Mouse (Mus musculus): ENCODE results near the gene Nt5m. TPM values are rescaled to one million over a fixed set of nuclear protein-coding genes. Genes with fewer than 3 reads are reported as not detected.
"Not testable (repeated sequence)": the region's sequence is repeated elsewhere in the genome, so short reads cannot be mapped to it uniquely, and the experiment has no call there.

Gene Nt5m
- polyA plus RNA-seq, 1 experiment = 0.83 TPM

DNA sequence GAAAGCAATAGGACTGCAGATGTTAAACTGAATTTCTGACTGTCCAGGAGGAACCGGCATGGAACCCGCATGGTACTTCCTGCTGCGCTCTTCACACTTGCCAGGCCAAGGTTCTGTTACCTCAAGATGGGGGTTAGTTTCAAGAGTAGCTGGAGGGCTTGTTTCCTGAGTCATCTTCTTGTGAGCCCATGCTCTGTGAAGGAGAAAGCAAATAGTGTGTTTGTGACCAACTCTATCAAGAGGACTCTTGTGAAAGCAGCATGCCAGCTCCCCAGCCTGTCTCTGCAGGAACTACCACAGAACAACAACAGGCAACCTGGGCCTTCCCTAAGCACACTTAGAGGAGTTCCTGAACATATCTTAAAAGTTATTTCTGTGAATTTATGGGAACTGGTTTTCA, 21.3 kb upstream of the Nt5m start:
- Histone ChIP-seq H3K27me3 (ENCODE audit: control insufficient read depth) (no peaks in the 10 kb centered on the region), H3K4me3 (replicated peaks) (no peak overlapping the region), H3K36me3 (ENCODE audit: control insufficient read depth) (peaks cover 77% of the 10 kb centered on the region), H3K4me1 (ENCODE audit: control insufficient read depth) (no peaks in the 10 kb centered on the region; the same call in none of the 2 replicates), H3K9me3 (ENCODE audit: control insufficient read depth, low read length) (no peaks in the 10 kb centered on the region)
- TF ChIP-seq GATA1 (IDR thresholded peaks at IDR 0.05; ENCODE audit: low read length) (no peak), TAL1 (IDR thresholded peaks at IDR 0.05; ENCODE audit: low read length) (no peak)

DNA sequence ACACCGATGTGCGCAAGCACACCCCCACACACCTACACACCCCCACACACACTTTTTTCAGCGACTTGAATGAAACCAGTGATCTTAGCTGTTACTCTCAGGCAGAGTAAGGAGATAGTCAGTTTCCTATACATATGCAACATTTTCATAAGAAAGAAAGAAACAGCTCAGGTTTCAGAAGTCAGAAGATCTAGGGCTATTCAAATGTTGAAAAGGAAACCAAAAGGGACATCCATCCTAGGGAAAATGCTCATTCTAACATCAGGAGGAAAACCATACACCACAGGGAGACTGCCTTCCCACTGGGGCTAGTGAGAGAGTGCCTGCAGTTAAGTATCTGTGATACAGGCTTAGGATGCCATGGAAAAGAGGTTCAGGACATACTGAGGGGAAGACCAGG, 17.6 kb upstream of the Nt5m start:
- Histone ChIP-seq H3K27me3 (ENCODE audit: control insufficient read depth) (no peaks in the 10 kb centered on the region), H3K36me3 (ENCODE audit: control insufficient read depth) (peaks cover 97% of the 10 kb centered on the region), H3K4me3 (replicated peaks) (no peak overlapping the region), H3K4me1 (ENCODE audit: control insufficient read depth) (no peaks in the 10 kb centered on the region; the same call in 1 of the 2 replicates), H3K9me3 (ENCODE audit: control insufficient read depth, low read length) (no peaks in the 10 kb centered on the region)
- TF ChIP-seq TAL1 (IDR thresholded peaks at IDR 0.05; ENCODE audit: low read length) = no peak
- no peak for TF ChIP-seq GATA1 (IDR thresholded peaks at IDR 0.05; ENCODE audit: low read length)

DNA sequence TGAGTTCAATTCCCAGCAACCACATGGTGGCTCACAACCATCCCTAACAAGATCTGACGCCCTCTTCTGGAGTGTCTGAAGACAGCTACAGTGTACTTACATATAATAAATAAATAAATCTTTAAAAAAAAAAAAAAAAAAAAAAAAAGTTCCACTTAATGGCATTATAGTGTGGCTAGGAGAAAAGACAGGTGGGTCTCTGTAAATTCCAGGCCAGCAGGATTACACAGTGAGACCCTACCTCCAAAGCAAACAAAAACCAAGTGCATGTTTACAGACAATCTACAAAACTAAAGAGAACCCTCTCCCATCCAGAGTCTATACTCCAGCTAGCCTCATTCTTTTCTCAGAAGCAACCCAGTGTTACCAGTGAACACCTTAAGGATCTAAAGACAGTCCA, 1.5 kb upstream of the Nt5m start:
- Histone ChIP-seq H3K36me3 (ENCODE audit: control insufficient read depth) (peaks cover 55% of the 10 kb centered on the region), H3K4me3 (replicated peaks) (peak overlapping the region; percentile 79), H3K4me1 (ENCODE audit: control insufficient read depth) (peaks cover 37% of the 10 kb centered on the region)
- not testable (repeated sequence) for H3K9me3 ChIP-seq (ENCODE audit: control insufficient read depth, low read length); H3K27me3 ChIP-seq (ENCODE audit: control insufficient read depth)

DNA sequence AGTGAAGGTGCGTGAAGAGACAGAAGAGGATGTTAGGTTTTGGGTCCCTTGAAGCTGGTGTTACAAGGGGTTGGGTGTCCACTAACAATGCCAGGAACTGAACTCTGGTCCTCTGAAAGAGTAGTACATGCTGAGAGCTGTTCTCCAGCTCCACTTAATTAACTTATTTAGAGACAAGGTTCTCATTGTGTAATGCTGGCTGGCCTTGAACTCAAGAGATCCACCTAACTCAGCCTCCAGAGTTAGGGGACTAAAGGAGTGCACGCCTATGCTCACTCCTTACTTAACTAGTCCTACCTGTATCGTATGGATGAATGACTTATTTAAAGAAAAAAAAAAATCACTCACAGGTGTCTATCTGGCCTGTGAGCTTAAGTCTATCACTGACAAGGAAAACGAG, 821 bp upstream of the Nt5m start:
- Histone ChIP-seq H3K36me3 (ENCODE audit: control insufficient read depth) (peaks cover 49% of the 10 kb centered on the region), H3K4me3 (replicated peaks) (peak overlapping the region; percentile 79), H3K27me3 (ENCODE audit: control insufficient read depth) (no peaks in the 10 kb centered on the region), H3K9me3 (ENCODE audit: control insufficient read depth, low read length) (no peaks in the 10 kb centered on the region), H3K4me1 (ENCODE audit: control insufficient read depth) (peaks cover 37% of the 10 kb centered on the region)
- no peak for TF ChIP-seq GATA1 (IDR thresholded peaks at IDR 0.05; ENCODE audit: low read length)
- no peak for TF ChIP-seq TAL1 (IDR thresholded peaks at IDR 0.05; ENCODE audit: low read length)

DNA sequence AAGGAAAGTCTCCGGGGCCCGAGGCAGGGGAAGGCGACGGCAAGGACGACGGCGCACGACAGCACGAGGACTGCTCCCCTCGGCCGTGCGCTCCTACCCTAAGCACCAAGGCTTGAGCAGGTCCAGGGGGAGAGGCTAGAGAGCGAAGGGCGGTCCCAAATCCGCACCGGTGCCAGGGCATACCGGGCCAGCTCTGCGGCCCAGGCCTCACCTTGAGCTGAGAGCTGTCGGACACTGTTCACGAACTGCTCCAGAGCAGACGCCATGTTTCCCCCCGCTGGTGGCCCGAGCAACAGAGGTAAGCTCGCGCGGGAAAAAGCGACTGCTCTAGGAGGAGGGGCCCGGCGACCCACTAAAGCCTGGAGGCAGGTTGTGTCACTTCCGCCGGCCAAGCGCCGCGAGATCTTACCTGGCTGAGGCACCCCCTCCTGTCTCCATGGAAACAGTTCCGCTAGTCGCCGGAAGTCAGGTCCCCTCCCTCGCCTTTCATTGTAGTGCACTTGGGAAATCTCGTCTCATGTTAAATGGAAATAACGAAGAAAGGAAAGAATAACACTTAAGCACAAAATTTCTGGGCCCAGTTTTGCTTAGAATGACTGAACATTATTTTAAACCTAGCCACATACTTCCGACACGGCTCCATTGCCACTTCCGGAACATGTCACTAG, 346 bp downstream of the Nt5m start, which contains the start of gene Cops3:
TSS of gene Cops3 (minus strand) at position 380 of the 668 bp plus-strand sequence.
- TF ChIP-seq TAL1 (IDR thresholded peaks at IDR 0.05; ENCODE audit: low read length) (no peak), GATA1 (IDR thresholded peaks at IDR 0.05; ENCODE audit: low read length) (no peak)

DNA sequence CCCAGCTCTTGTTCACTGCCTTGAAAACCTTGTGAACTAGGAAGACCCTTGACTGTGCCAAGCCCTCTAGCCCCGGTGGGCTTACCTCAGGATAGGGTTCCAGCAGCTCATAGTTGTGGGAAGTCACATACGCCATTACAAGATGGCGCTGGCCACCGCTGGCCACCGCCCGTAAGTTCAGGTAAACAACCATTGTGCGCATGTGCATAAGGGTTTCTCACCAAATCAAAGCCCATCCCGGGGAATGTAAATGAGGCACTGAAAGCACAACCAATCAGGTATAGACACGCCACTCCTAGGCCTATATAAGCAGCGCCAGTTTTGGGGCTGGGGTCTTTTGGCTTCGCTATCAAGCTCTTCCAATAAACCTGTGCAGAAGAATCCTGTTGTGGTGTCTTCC, 7.1 kb downstream of the Nt5m start:
- no peak for TF ChIP-seq TAL1 (IDR thresholded peaks at IDR 0.05; ENCODE audit: low read length)
- no peak for TF ChIP-seq GATA1 (IDR thresholded peaks at IDR 0.05; ENCODE audit: low read length)

More for the DNA sequence above, 346 bp downstream of the Nt5m start, which contains the start of gene Cops3:
- peaks cover 37% of the 10 kb centered on the region for H3K36me3 ChIP-seq (ENCODE audit: control insufficient read depth)
- H3K9me3 ChIP-seq (ENCODE audit: control insufficient read depth, low read length) = no peaks in the 10 kb centered on the region
- peak within 1 kb of the TSS; percentile 79 for H3K4me3 ChIP-seq (replicated peaks)
- peaks cover 37% of the 10 kb centered on the region for H3K4me1 ChIP-seq (ENCODE audit: control insufficient read depth)
- H3K27me3 ChIP-seq (ENCODE audit: control insufficient read depth) = no peaks in the 10 kb centered on the region

DNA sequence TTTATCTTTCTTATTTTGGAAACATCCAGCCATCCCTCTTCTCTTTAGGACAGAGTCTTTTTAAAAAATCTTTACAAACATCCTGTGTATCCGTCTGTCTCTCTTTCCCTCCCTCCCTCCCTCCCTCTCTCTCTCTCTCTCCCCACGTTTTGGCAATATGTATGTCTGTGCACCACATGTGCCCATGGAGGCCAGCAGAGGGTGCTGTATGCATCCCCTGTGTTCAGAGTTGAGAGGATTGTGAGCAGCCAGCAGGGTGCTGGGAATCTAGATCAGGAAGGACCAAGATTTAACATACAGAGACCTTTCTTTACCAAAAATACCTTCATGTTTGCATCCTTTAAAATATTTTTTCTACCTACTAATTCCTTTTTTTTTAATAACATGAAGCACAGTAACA, 7.9 kb downstream of the Nt5m start:
- H3K9me3 ChIP-seq (ENCODE audit: control insufficient read depth, low read length) = no peaks in the 10 kb centered on the region

More for the DNA sequence above, 7.1 kb downstream of the Nt5m start:
- Histone ChIP-seq H3K9me3 (ENCODE audit: control insufficient read depth, low read length) (no peaks in the 10 kb centered on the region), H3K27me3 (ENCODE audit: control insufficient read depth) (no peaks in the 10 kb centered on the region), H3K4me1 (ENCODE audit: control insufficient read depth) (peaks cover 30% of the 10 kb centered on the region), H3K36me3 (ENCODE audit: control insufficient read depth) (peaks cover 16% of the 10 kb centered on the region; the same call in 1 of the 2 replicates), H3K4me3 (replicated peaks) (no peak overlapping the region)

DNA sequence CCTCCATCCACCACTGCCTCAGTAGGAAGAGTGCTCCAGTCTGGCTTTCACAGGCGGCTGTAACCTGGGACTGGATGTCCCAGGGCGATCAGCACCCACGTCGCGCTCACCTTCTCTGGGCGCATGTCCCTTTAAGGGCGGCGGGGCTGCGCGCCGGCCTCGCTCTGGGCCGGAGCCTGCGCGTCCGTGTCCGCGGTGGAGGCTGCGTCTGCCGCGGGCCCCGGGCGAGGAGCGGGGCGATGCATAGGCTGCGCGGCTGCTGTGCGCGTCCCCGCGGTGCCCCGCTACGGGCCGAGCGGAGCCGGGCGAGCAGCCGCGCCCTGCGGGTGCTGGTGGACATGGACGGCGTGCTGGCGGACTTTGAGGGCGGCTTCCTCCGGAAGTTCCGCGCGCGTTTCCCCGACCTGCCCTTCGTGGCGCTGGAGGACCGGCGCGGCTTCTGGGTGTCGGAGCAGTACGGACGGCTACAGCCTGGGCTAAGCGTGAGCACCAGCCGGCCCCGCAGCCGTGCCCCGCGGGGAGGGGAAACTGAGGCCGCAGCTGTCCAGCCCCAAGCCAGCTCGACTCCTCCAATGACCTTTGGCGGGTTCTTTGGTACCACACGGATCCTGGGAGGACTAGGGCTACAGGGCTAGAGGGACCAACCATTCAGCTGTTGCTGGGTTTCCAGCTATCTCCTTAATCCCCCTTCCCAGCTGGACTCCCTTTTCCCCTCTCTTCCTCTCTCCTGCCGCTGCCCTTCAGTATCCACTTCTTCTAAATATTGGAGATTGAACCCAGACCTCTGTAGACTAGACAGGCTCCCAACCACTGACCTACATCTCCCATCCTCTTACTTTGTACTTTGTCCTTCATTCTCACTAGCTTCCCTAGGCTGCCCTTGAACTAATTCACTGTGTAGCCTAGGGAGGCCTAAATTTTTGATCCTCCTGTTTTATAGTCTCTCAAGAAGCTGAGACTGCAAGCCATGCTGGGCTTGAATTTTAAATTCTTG, 8.9 kb downstream of the Nt5m start:
- TF ChIP-seq TAL1 (IDR thresholded peaks at IDR 0.05; ENCODE audit: low read length) = no peak
- TF ChIP-seq GATA1 (IDR thresholded peaks at IDR 0.05; ENCODE audit: low read length) = no peak
- Histone ChIP-seq H3K27me3 (ENCODE audit: control insufficient read depth) (no peaks in the 10 kb centered on the region), H3K9me3 (ENCODE audit: control insufficient read depth, low read length) (no peaks in the 10 kb centered on the region), H3K4me3 (replicated peaks) (peak overlapping the region; percentile 75), H3K36me3 (ENCODE audit: control insufficient read depth) (peaks cover 18% of the 10 kb centered on the region), H3K4me1 (ENCODE audit: control insufficient read depth) (peaks cover 28% of the 10 kb centered on the region)

More for the DNA sequence above, 7.9 kb downstream of the Nt5m start:
- Histone ChIP-seq H3K4me3 (replicated peaks) (peak overlapping the region; percentile 75), H3K36me3 (ENCODE audit: control insufficient read depth) (peaks cover 16% of the 10 kb centered on the region; the same call in 1 of the 2 replicates), H3K27me3 (ENCODE audit: control insufficient read depth) (no peaks in the 10 kb centered on the region), H3K4me1 (ENCODE audit: control insufficient read depth) (peaks cover 28% of the 10 kb centered on the region)
- TF ChIP-seq TAL1 (IDR thresholded peaks at IDR 0.05; ENCODE audit: low read length) (no peak), GATA1 (IDR thresholded peaks at IDR 0.05; ENCODE audit: low read length) (no peak)

DNA sequence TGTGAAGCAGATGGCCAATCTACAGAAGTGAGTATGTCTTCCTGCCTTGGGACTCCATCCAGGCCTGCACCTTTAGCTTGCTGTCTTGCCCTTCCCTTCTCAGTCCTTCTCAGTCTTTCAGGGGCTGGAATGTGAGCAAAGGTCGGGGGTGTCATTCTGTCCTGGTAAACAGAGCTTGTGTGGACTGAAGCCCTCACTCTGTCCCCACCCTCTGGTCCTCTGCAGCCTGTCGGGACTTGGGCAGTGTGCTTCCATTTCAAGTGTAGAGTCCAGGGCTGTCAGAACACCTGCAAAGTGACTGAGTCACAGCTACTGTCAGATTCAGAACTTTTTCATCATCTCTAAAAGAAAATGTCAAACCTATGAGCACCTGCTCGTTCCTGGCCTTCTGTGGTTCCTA, 13.6 kb downstream of the Nt5m start:
- peaks cover 18% of the 10 kb centered on the region for H3K36me3 ChIP-seq (ENCODE audit: control insufficient read depth)
- H3K27me3 ChIP-seq (ENCODE audit: control insufficient read depth) = no peaks in the 10 kb centered on the region
- no peak overlapping the region for H3K4me3 ChIP-seq (replicated peaks)
- no peaks in the 10 kb centered on the region for H3K9me3 ChIP-seq (ENCODE audit: control insufficient read depth, low read length)
- H3K4me1 ChIP-seq (ENCODE audit: control insufficient read depth) = peaks cover 19% of the 10 kb centered on the region
- TF ChIP-seq TAL1 (IDR thresholded peaks at IDR 0.05; ENCODE audit: low read length) (no peak), GATA1 (IDR thresholded peaks at IDR 0.05; ENCODE audit: low read length) (no peak)
